Mouse (Mus musculus): ENCODE results near the gene Olfr146.

DNA sequence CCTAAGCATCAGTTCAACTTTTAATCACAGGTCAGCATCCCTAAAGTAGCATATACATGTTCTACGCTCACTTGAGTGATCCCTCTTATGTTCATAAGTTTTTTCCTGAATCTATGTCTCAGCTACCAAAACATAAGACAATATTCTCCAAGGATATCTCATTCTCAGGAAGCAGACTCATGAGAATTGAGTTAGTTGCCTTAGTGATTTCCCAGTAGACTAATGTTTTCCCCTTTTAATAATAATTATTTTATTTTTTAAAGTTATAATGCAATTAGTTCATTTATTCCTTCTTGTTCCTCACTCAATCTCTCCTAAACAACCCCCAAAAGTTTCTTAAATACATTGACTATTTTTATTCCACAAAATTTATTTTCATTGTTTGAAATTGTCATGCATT lies 41.7 kb upstream of the Olfr146 start, which contains the start of gene Olfr937:
- TF ChIP-seq MYOD1 (IDR thresholded peaks at IDR 0.05; ENCODE audit: control insufficient read depth in 1 of 3, insufficient read length in 2 of 3, low read depth in 2 of 3), result no peak
- TF ChIP-seq POLR2A (IDR thresholded peaks at IDR 0.05; ENCODE audit: insufficient read length, low read depth), result no peak
- no peak for TF ChIP-seq TCF12 (IDR thresholded peaks at IDR 0.05; ENCODE audit: insufficient read depth, poor library complexity, severe bottlenecking)
- TF ChIP-seq USF1 (IDR thresholded peaks at IDR 0.05; ENCODE audit: low read depth), result no peak
- TF ChIP-seq E2F4 (IDR thresholded peaks at IDR 0.05; ENCODE audit: insufficient read depth), result no peak
- TF ChIP-seq TCF3 (IDR thresholded peaks at IDR 0.05; ENCODE audit: insufficient read length, low read depth), result no peak
- TF ChIP-seq MYOG (IDR thresholded peaks at IDR 0.05; ENCODE audit: control insufficient read depth in 1 of 3, insufficient read depth in 1 of 3, insufficient read length in 2 of 3, low read depth in 2 of 3), result no peak
- no peak for TF ChIP-seq MAX (IDR thresholded peaks at IDR 0.05; ENCODE audit: low read depth)
- TF ChIP-seq POLR2AphosphoS2 (IDR thresholded peaks at IDR 0.05; ENCODE audit: insufficient read length, low read depth), result no peak
- no peak for TF ChIP-seq CEBPB (IDR thresholded peaks at IDR 0.05; ENCODE audit: insufficient read depth, poor library complexity, severe bottlenecking)

Measured in myocyte (in vitro differentiated cells).